Mouse (Mus musculus): ENCODE measurements at regions not wholly inside any gene's neighbourhood (a gene's known extent, or its start where the extent isn't known, plus 50 kb on each side); places are given as distances from the start of the nearest gene placed in this dataset.

DNA sequence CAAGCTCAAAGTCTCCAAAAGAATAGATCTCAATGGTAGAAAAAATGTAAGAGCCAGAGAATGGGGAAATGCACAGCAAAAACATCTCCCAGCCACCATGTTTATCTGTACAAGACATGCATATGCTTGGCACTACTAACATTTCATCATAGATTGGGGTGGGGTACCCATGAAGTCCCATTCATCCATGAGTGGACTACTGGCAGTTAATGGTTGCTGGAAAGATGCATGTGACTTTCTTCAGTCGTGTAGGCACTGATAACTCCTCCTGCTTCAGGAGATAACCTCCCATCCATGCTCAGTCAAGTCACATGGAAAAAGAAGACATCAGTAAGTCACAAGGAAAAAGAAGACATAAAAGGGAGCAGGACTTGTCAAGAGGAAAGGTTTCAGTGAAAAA is 65.3 kb downstream of the Lpar4 start:
- H3K4me3 ChIP-seq (replicated peaks in 1 of 3; ENCODE audit: low read depth in 2 of 3, low read length in 2 of 3, poor library complexity in 1 of 3), result no peak overlapping the region
- dilution Hi-C loops (cut with MboI; ENCODE audit: extremely low pct_ligation_motif_present, extremely low pct_unique_long_range_greater_than_20kb, low sequenced_read_pairs) (no loop called here), in situ Hi-C loops (cut with MboI; ENCODE audit: low pct_ligation_motif_present, low pct_unique_long_range_greater_than_20kb, low sequenced_read_pairs) (no loop called here)
- H3K27me3 ChIP-seq (replicated peaks), result no peaks in the 10 kb centered on the region
- no peak overlapping the region for H3K4me2 ChIP-seq (ENCODE audit: insufficient read depth, low read depth, poor library complexity, severe bottlenecking)
- DNase-seq (ENCODE audit: extremely low read depth), result no peak
- H3K27ac ChIP-seq (ENCODE audit: insufficient read depth, low read depth), result no peak overlapping the region
- H3K79me2 ChIP-seq (replicated peaks; ENCODE audit: control insufficient read depth, extremely low read depth, insufficient read depth, poor library complexity, severe bottlenecking), result no peaks in the 10 kb centered on the region
- no peak overlapping the region for H3K9ac ChIP-seq (ENCODE audit: insufficient read depth, low read depth)
- H3K36me3 ChIP-seq (replicated peaks in 1 of 2; ENCODE audit: control insufficient read depth in 1 of 2, insufficient read depth in 1 of 2, low read length in 1 of 2), result no peaks in the 10 kb centered on the region
- no peaks in the 10 kb centered on the region for H3K9me3 ChIP-seq (replicated peaks; ENCODE audit: low read length)
- TF ChIP-seq CHD1 (IDR thresholded peaks at IDR 0.05; ENCODE audit: low read depth, low read length) (no peak), ETS1 (conservative IDR thresholded peaks at IDR 0.05; ENCODE audit: low read depth, low read length) (no peak), ZMIZ1 (IDR thresholded peaks at IDR 0.05; ENCODE audit: low read depth, low read length) (no peak), POLR2A (IDR thresholded peaks at IDR 0.05; ENCODE audit: low read depth, low read length) (no peak), MYC (IDR thresholded peaks at IDR 0.05; ENCODE audit: low read depth, low read length) (no peak), IRF4 (IDR thresholded peaks at IDR 0.05; ENCODE audit: low read depth, low read length) (no peak), JUND (conservative IDR thresholded peaks at IDR 0.05; ENCODE audit: low read depth, low read length) (no peak), RAD21 (IDR thresholded peaks at IDR 0.05; ENCODE audit: low read depth, low read length) (no peak), ZKSCAN1 (IDR thresholded peaks at IDR 0.05; ENCODE audit: borderline replicate concordance, low read depth, low read length) (no peak), BHLHE40 (IDR thresholded peaks at IDR 0.05; ENCODE audit: low read depth, low read length) (no peak), TBP (conservative IDR thresholded peaks at IDR 0.05; ENCODE audit: low read depth, low read length) (no peak), USF1 (IDR thresholded peaks at IDR 0.05; ENCODE audit: low read depth, low read length) (no peak), GABPA (IDR thresholded peaks at IDR 0.05; ENCODE audit: insufficient replicate concordance, low read depth, low read length) (no peak), PAX5 (IDR thresholded peaks at IDR 0.05; ENCODE audit: low read length) (no peak), MEF2A (IDR thresholded peaks at IDR 0.05; ENCODE audit: borderline replicate concordance, low read depth, low read length) (no peak)
- no peaks in the 10 kb centered on the region for H3K4me1 ChIP-seq (ENCODE audit: control insufficient read depth in 1 of 2, insufficient read depth in 2 of 2)

DNA sequence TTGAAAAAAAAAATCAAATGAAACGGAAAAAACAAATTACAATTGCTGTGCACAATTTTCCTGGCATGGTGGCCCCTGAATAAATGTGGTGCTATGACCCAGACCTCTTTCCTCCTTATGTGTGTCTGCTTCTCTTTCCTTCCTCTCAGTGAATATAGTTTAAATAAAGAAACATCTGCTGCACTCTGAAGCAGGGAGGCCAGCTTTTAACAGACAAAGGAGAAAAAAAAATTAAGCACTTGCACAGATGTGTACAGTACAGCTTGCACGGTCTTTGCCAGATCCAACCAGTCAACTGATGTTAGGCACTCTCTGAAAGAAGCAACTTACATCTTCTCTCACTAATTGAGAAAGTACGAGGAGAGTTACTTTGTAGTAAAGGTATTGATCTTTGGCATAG is 66.4 kb downstream of the Lpar4 start:
- H3K4me3 ChIP-seq (replicated peaks in 1 of 3; ENCODE audit: low read depth in 2 of 3, low read length in 2 of 3, poor library complexity in 1 of 3), result no peak overlapping the region
- no peaks in the 10 kb centered on the region for H3K36me3 ChIP-seq (replicated peaks in 1 of 2; ENCODE audit: control insufficient read depth in 1 of 2, insufficient read depth in 1 of 2, low read length in 1 of 2)
- H3K27ac ChIP-seq (ENCODE audit: insufficient read depth, low read depth), result no peak overlapping the region
- no peaks in the 10 kb centered on the region for H3K79me2 ChIP-seq (replicated peaks; ENCODE audit: control insufficient read depth, extremely low read depth, insufficient read depth, poor library complexity, severe bottlenecking)
- no peak for DNase-seq (ENCODE audit: extremely low read depth)
- H3K27me3 ChIP-seq (replicated peaks), result no peaks in the 10 kb centered on the region
- dilution Hi-C loops (cut with MboI; ENCODE audit: extremely low pct_ligation_motif_present, extremely low pct_unique_long_range_greater_than_20kb, low sequenced_read_pairs), result no loop called here
- no peaks in the 10 kb centered on the region for H3K4me1 ChIP-seq (ENCODE audit: control insufficient read depth in 1 of 2, insufficient read depth in 2 of 2)
- no peak overlapping the region for H3K9ac ChIP-seq (ENCODE audit: insufficient read depth, low read depth)
- no peak for TF ChIP-seq ZC3H11A (IDR thresholded peaks at IDR 0.05; ENCODE audit: low read depth, low read length)
- TF ChIP-seq MAZ (IDR thresholded peaks at IDR 0.05; ENCODE audit: low read depth, low read length), result no peak
- no peak for TF ChIP-seq UBTF (IDR thresholded peaks at IDR 0.05; ENCODE audit: low read depth, low read length)
- TF ChIP-seq CTCF (conservative IDR thresholded peaks at IDR 0.05 in 1 of 2, IDR thresholded peaks at IDR 0.05 in 1 of 2; ENCODE audit: low read depth in 2 of 2, low read length in 2 of 2), result no peak
- no peak for TF ChIP-seq MXI1 (IDR thresholded peaks at IDR 0.05; ENCODE audit: low read depth, low read length)
- in situ Hi-C loops (cut with MboI; ENCODE audit: low pct_ligation_motif_present, low pct_unique_long_range_greater_than_20kb, low sequenced_read_pairs), result no loop called here
- no peak overlapping the region for H3K4me2 ChIP-seq (ENCODE audit: insufficient read depth, low read depth, poor library complexity, severe bottlenecking)
- H3K9me3 ChIP-seq (replicated peaks; ENCODE audit: low read length), result no peaks in the 10 kb centered on the region

All from CH12.LX (cell line).